Mouse (Mus musculus) heart, embryonic 14.5 days (tissue): Measurements from ENCODE around the gene Glp2r. TPM values are rescaled to one million over a fixed set of nuclear protein-coding genes. Genes with fewer than 3 reads are reported as not detected.

Source experiments
- ATAC-seq: fragments of 200-750 bp; cut with Nextera tagmentation; 2 replicates; pipeline ENCODE4 v1.8.0; 2017; ENCODE audit warnings: low read depth, moderate TSS enrichment; ENCODE audit not compliant: insufficient number of reproducible peaks, insufficient read depth, low FRiP score
- H3K27ac ChIP-seq, 2 experiments: fragments of 200-500 bp in 1 of 2; fragments of 300-500 bp in 1 of 2; sonication (generic) in 1 of 2; replicated peaks in 1 of 2; 2 replicates each; pipeline ENCODE4 v1.5.1; 2012 to 2014; ENCODE audit warnings: low read depth in 2 of 2, low read length in 2 of 2, control low read depth in 1 of 2, mild to moderate bottlenecking in 1 of 2, mixed read lengths in 1 of 2; ENCODE audit not compliant: control insufficient read depth in 1 of 2, insufficient read depth in 1 of 2
- H3K27me3 ChIP-seq: fragments of 300-500 bp; sonication (generic); 2 replicates; pipeline ENCODE4 v1.6.1; 2014; ENCODE audit warnings: mild to moderate bottlenecking, low read length, control low read depth; ENCODE audit not compliant: control insufficient read depth, insufficient read depth
- H3K36me3 ChIP-seq: fragments of 300-500 bp; sonication (generic); 2 replicates; pipeline ENCODE4 v1.6.1; 2014; ENCODE audit warnings: mild to moderate bottlenecking, control low read depth, low read length, mixed read lengths; ENCODE audit not compliant: control insufficient read depth, insufficient read depth
- H3K4me1 ChIP-seq, 2 experiments: fragments of 200-500 bp in 1 of 2; fragments of 300-500 bp in 1 of 2; sonication (generic) in 1 of 2; 2 replicates each; pipeline ENCODE4 v1.6.1; 2012 to 2014; ENCODE audit warnings: low read length in 2 of 2, control low read depth in 1 of 2, mixed read lengths in 1 of 2; ENCODE audit not compliant: control insufficient read depth in 2 of 2, insufficient read depth in 2 of 2
- H3K4me2 ChIP-seq: fragments of 300-500 bp; sonication (generic); 2 replicates; pipeline ENCODE4 v1.6.1; 2014; ENCODE audit warnings: mild to moderate bottlenecking, low read length
- H3K4me3 ChIP-seq, 2 experiments: fragments of 200-500 bp in 1 of 2; fragments of 300-500 bp in 1 of 2; sonication (generic) in 1 of 2; 2 replicates each; pipeline ENCODE4 v1.5.1; 2012 to 2014; ENCODE audit warnings: low read length in 2 of 2, mild to moderate bottlenecking in 2 of 2, control low read depth in 1 of 2, low read depth in 1 of 2, moderate library complexity in 1 of 2; ENCODE audit not compliant: control insufficient read depth in 1 of 2, insufficient read depth in 1 of 2
- H3K9ac ChIP-seq: fragments of 300-500 bp; sonication (generic); 2 replicates; pipeline ENCODE4 v1.6.1; 2014; ENCODE audit warnings: mild to moderate bottlenecking, low read length
- H3K9me3 ChIP-seq: fragments of 300-500 bp; sonication (generic); 2 replicates; pipeline ENCODE4 v1.6.1; 2016; ENCODE audit warnings: low read length, control low read depth; ENCODE audit not compliant: control insufficient read depth
- WGBS: fragments of 180-500 bp; shearing (Covaris S2); extraction: QIAGEN DNeasy Blood & Tissue Kit; methylation state at CpG from one replicate; pipeline ENCODE4 v1.1.7; 2014; 5-methylcytosine and 5-hydroxymethylcytosine counted together
- polyA plus RNA-seq: library from polyadenylated mRNA; unstranded; fragments of >200 nt; fragmentation: Nextera tagmentation; extraction: Ambion mirVana; gene quantifications from 2 replicates; pipeline ENCODE4 v1.2.1, GENCODE M21; 2014

Glp2r gene
- polyA plus RNA-seq, 1 experiment from 2014 or later, result not detected

- H3K4me2 ChIP-seq, result no peak overlapping the region
- H3K9ac ChIP-seq, result no peak overlapping the region
- no peak overlapping the region for H3K4me3 ChIP-seq
- 65% methylated on average over 3 of the region's 3 CpGs for WGBS
- H3K36me3 ChIP-seq, result no peaks in the 10 kb centered on the region
- ATAC-seq, result no peak
- no peaks in the 10 kb centered on the region; a peak in 1 of 4 replicates for H3K4me1 ChIP-seq
- no peak overlapping the region for H3K27ac ChIP-seq
- H3K9me3 ChIP-seq, result no peaks in the 10 kb centered on the region
- no peaks in the 10 kb centered on the region for H3K27me3 ChIP-seq
Observed at GRCm38 (mm10) chr11:67633620-67634229, 137.2 kb downstream of the Glp2r start.

GRCm38 (mm10) chr11:67632906-67633305 is 138.0 kb downstream of the Glp2r start:
- Histone ChIP-seq H3K4me1 (peaks cover 3 to 7% of the 10 kb centered on the region in 2 experiments; a peak in 3 of 4 replicates), H3K27me3 (no peaks in the 10 kb centered on the region), H3K27ac (no peak overlapping the region), H3K36me3 (no peaks in the 10 kb centered on the region), H3K4me2 (no peak overlapping the region), H3K9ac (no peak overlapping the region), H3K9me3 (no peaks in the 10 kb centered on the region), H3K4me3 (no peak overlapping the region)
- 82% methylated on average over 8 of the region's 8 CpGs for WGBS
- ATAC-seq, result no peak

GRCm38 (mm10) chr11:67628522-67628921 is 142.4 kb downstream of the Glp2r start:
- Histone ChIP-seq H3K36me3 (no peaks in the 10 kb centered on the region), H3K4me2 (no peak overlapping the region), H3K9ac (no peak overlapping the region), H3K27ac (no peak overlapping the region), H3K9me3 (no peaks in the 10 kb centered on the region), H3K4me1 (peaks cover 3 to 7% of the 10 kb centered on the region in 2 experiments; a peak in 3 of 4 replicates), H3K27me3 (no peaks in the 10 kb centered on the region), H3K4me3 (no peak overlapping the region)
- ATAC-seq, result no peak
- 39% methylated on average over 2 of the region's 2 CpGs for WGBS

- Histone ChIP-seq H3K4me2 (no peak overlapping the region), H3K27ac (no peak overlapping the region), H3K9ac (no peak overlapping the region), H3K27me3 (no peaks in the 10 kb centered on the region), H3K9me3 (no peaks in the 10 kb centered on the region), H3K4me3 (no peak overlapping the region), H3K4me1 (peaks cover 3 to 7% of the 10 kb centered on the region in 2 experiments; a peak in 3 of 4 replicates), H3K36me3 (no peaks in the 10 kb centered on the region)
- 88% methylated on average over 7 of the region's 7 CpGs for WGBS
- ATAC-seq, result no peak
Observed at GRCm38 (mm10) chr11:67627179-67627578, 143.8 kb downstream of the Glp2r start.

- Histone ChIP-seq H3K9ac (no peak overlapping the region), H3K36me3 (no peaks in the 10 kb centered on the region), H3K27me3 (no peaks in the 10 kb centered on the region), H3K9me3 (no peaks in the 10 kb centered on the region), H3K4me3 (no peak overlapping the region), H3K4me2 (no peak overlapping the region), H3K4me1 (no peaks in the 10 kb centered on the region), H3K27ac (no peak overlapping the region)
- no peak for ATAC-seq
- 78% methylated on average over 7 of the region's 7 CpGs for WGBS
Observed at GRCm38 (mm10) chr11:67622340-67622739, 148.6 kb downstream of the Glp2r start.

- no peak for ATAC-seq
- no peaks in the 10 kb centered on the region for H3K27me3 ChIP-seq
- no peak overlapping the region for H3K9ac ChIP-seq
- no peak overlapping the region for H3K4me3 ChIP-seq
- 82% methylated on average over 13 of the region's 13 CpGs for WGBS
- H3K9me3 ChIP-seq, result no peaks in the 10 kb centered on the region
- no peaks in the 10 kb centered on the region for H3K4me1 ChIP-seq
- H3K36me3 ChIP-seq, result no peaks in the 10 kb centered on the region
- H3K27ac ChIP-seq, result no peak overlapping the region
- no peak overlapping the region for H3K4me2 ChIP-seq
Observed at GRCm38 (mm10) chr11:67616557-67617239, 154.3 kb downstream of the Glp2r start.

- Histone ChIP-seq H3K4me1 (no peaks in the 10 kb centered on the region), H3K36me3 (no peaks in the 10 kb centered on the region), H3K27ac (no peak overlapping the region), H3K27me3 (no peaks in the 10 kb centered on the region), H3K4me2 (no peak overlapping the region), H3K4me3 (no peak overlapping the region), H3K9ac (no peak overlapping the region), H3K9me3 (no peaks in the 10 kb centered on the region)
- WGBS, result 89% methylated on average over 9 of the region's 9 CpGs
- ATAC-seq, result no peak
Observed at GRCm38 (mm10) chr11:67612158-67612839, 158.7 kb downstream of the Glp2r start.
